In genomic region chr5:129895198-129896088, GRCm38 (mm10) we compare ENCODE assay signal across 8 mouse cellular contexts. TPM values are rescaled to one million over a fixed set of nuclear protein-coding genes. Genes with fewer than 3 reads are reported as not detected.
DNase-seq lines count a peak whose midpoint lies in the region; ATAC-seq lines count a peak whose summit lies in the region.

Gene Zbed5 (plus strand): TSS chr5:129895723.

- no peaks in the 10 kb centered on the region for H3K36me3 ChIP-seq in hindbrain, embryonic 15.5 days

- no peaks in the 10 kb centered on the region for H3K9me3 ChIP-seq in hindbrain, embryonic 15.5 days

- H3K4me1 ChIP-seq in hindbrain, embryonic 15.5 days (replicated peaks) = peaks cover 14% of the 10 kb centered on the region

- ATAC-seq in hindbrain, embryonic 15.5 days (ENCODE audit: low FRiP score, low read depth) = peak; percentile 99

- H3K9ac ChIP-seq in hindbrain, embryonic 15.5 days = peak within 1 kb of the TSS; percentile 61

- peak within 1 kb of the TSS; percentile 48 for H3K27ac ChIP-seq in hindbrain, embryonic 15.5 days (replicated peaks)

- H3K4me3 ChIP-seq in hindbrain, embryonic 15.5 days = peak within 1 kb of the TSS; percentile 84

- peak within 1 kb of the TSS; percentile 80 for H3K4me2 ChIP-seq in hindbrain, embryonic 15.5 days

- WGBS in hindbrain, embryonic 15.5 days = 2% methylated on average over 44 of the region's 44 CpGs

- H3K27me3 ChIP-seq in hindbrain, embryonic 15.5 days = no peaks in the 10 kb centered on the region

- DNase-seq in T-cell, adult 2 months (ENCODE audit: low spot score) = peak; percentile 75
- peak; percentile 81 to 83 for DNase-seq in cerebellum, postnatal 36 days
- peak; percentile 82 to 92 for DNase-seq in frontal cortex, postnatal 36 days (ENCODE audit: low spot score in 2 of 2)
- peak; percentile 89 for DNase-seq in left cerebral cortex, adult 11 months (ENCODE audit: low spot score)
- peak; percentile 90 to 91 for DNase-seq in lung, postnatal 4 days
- peak; percentile 82 for DNase-seq in retina, postnatal 7 days (ENCODE audit: low read depth, low spot score)
- peak; percentile 60 for DNase-seq in urinary bladder, adult 2 months (ENCODE audit: low spot score)

RNA-seq across cellular contexts. Expression of gene Zbed5, which starts in this region (rescaled TPM):
- 13.6 and 14.2 TPM in 2 replicates for polyA plus RNA-seq in hindbrain, embryonic 15.5 days (2015; fragmentation: Nextera tagmentation; extraction: Ambion mirVana)
- polyA plus RNA-seq in urinary bladder, adult 2 months (2012; rRNA removed) = 1.9 and 2.3 TPM in 2 replicates

Comparison
In these comparisons a context has a peak if more than half of its experiments do, and no peak if none do; other contexts are left out.
1. Peak in every context shown above with its lines: DNase-seq, ATAC-seq, H3K4me3 ChIP-seq and H3K27ac ChIP-seq.